Mouse (Mus musculus): ENCODE data around the gene Irf3. TPM values are rescaled to one million over a fixed set of nuclear protein-coding genes. Genes with fewer than 3 reads are reported as not detected.

Gene Irf3
- polyA plus RNA-seq, 1 experiment from 2014 or later, result 83.5 TPM

GRCm38 (mm10) chr7:44965975-44966374 lies 31.5 kb upstream of the Irf3 start:
- Histone ChIP-seq H3K9ac (ENCODE audit: low read length) (no peak overlapping the region), H3K27me3 (ENCODE audit: control insufficient read depth, insufficient read depth, low read length) (no peaks in the 10 kb centered on the region), H3K27ac (replicated peaks; ENCODE audit: low read depth, low read length) (no peak overlapping the region), H3K4me2 (ENCODE audit: low read depth, severe bottlenecking) (no peak overlapping the region), H3K36me3 (ENCODE audit: control insufficient read depth, insufficient read depth, low read length) (no peaks in the 10 kb centered on the region; the same call in 1 of the 2 replicates), H3K9me3 (ENCODE audit: control insufficient read depth, low read length) (no peaks in the 10 kb centered on the region), H3K4me3 (ENCODE audit: low read depth, low read length) (no peak overlapping the region), H3K4me1 (ENCODE audit: control insufficient read depth, insufficient read depth, low read length) (peaks cover 2% of the 10 kb centered on the region)
- WGBS, result 78% methylated on average over 7 of the region's 7 CpGs
- ATAC-seq (ENCODE audit: insufficient number of reproducible peaks, low FRiP score, low TSS enrichment, low read depth) (no peak), DNase-seq (ENCODE audit: low spot score) (no peak)

GRCm38 (mm10) chr7:44966638-44967037 lies 30.8 kb upstream of the Irf3 start:
- Histone ChIP-seq H3K4me3 (ENCODE audit: low read depth, low read length) (no peak overlapping the region), H3K36me3 (ENCODE audit: control insufficient read depth, insufficient read depth, low read length) (no peaks in the 10 kb centered on the region; the same call in 1 of the 2 replicates), H3K4me2 (ENCODE audit: low read depth, severe bottlenecking) (no peak overlapping the region), H3K9me3 (ENCODE audit: control insufficient read depth, low read length) (no peaks in the 10 kb centered on the region), H3K27me3 (ENCODE audit: control insufficient read depth, insufficient read depth, low read length) (no peaks in the 10 kb centered on the region), H3K27ac (replicated peaks; ENCODE audit: low read depth, low read length) (no peak overlapping the region), H3K4me1 (ENCODE audit: control insufficient read depth, insufficient read depth, low read length) (peaks cover 5% of the 10 kb centered on the region), H3K9ac (ENCODE audit: low read length) (no peak overlapping the region)
- DNase-seq (ENCODE audit: low spot score) (no peak), ATAC-seq (ENCODE audit: insufficient number of reproducible peaks, low FRiP score, low TSS enrichment, low read depth) (no peak)
- 76% methylated on average over 15 of the region's 15 CpGs for WGBS

GRCm38 (mm10) chr7:44970231-44970691 lies 27.2 kb upstream of the Irf3 start:
- no peaks in the 10 kb centered on the region for H3K27me3 ChIP-seq (ENCODE audit: control insufficient read depth, insufficient read depth, low read length)
- H3K4me3 ChIP-seq (ENCODE audit: low read depth, low read length), result peak overlapping the region; percentile 59
- peak overlapping the region; percentile 69 for H3K27ac ChIP-seq (replicated peaks; ENCODE audit: low read depth, low read length)
- 0% methylated on average over 36 of the region's 36 CpGs for WGBS
- peaks cover 11% of the 10 kb centered on the region for H3K4me1 ChIP-seq (ENCODE audit: control insufficient read depth, insufficient read depth, low read length)
- DNase-seq (ENCODE audit: low spot score) (peak; percentile 92), ATAC-seq (ENCODE audit: insufficient number of reproducible peaks, low FRiP score, low TSS enrichment, low read depth) (peak; percentile 96)
- H3K4me2 ChIP-seq (ENCODE audit: low read depth, severe bottlenecking), result peak overlapping the region; percentile 76
- H3K36me3 ChIP-seq (ENCODE audit: control insufficient read depth, insufficient read depth, low read length), result no peaks in the 10 kb centered on the region; the same call in 1 of the 2 replicates
- peak overlapping the region; percentile 65 for H3K9ac ChIP-seq (ENCODE audit: low read length)
- no peaks in the 10 kb centered on the region for H3K9me3 ChIP-seq (ENCODE audit: control insufficient read depth, low read length)

DNA sequence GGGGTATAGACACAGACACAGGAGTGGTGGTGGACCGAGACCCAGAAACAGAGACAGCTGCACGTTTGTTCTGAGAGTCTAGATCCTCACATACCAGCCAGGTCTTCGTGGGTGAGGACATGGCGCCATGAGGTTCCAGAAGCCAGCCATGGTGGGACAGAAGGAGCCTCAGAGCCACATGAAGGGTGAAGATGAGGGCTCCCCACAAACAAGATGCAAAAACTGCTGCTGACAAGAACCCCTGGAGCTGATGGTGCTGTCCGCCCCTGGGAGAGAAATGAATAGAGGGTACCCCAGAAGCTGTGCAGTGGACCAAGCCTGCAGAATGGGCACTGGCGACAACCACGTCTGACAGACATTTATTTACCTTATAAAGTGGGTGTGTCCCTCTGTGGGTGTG lies 26.3 kb upstream of the Irf3 start:
- H3K27me3 ChIP-seq (ENCODE audit: control insufficient read depth, insufficient read depth, low read length), result no peaks in the 10 kb centered on the region
- 80% methylated on average over 7 of the region's 7 CpGs for WGBS
- ATAC-seq (ENCODE audit: insufficient number of reproducible peaks, low FRiP score, low TSS enrichment, low read depth), result no peak
- peak overlapping the region; percentile 59 for H3K4me3 ChIP-seq (ENCODE audit: low read depth, low read length)
- no peaks in the 10 kb centered on the region for H3K9me3 ChIP-seq (ENCODE audit: control insufficient read depth, low read length)
- DNase-seq (ENCODE audit: low spot score), result no peak
- H3K36me3 ChIP-seq (ENCODE audit: control insufficient read depth, insufficient read depth, low read length), result no peaks in the 10 kb centered on the region; the same call in 1 of the 2 replicates
- no peak overlapping the region for H3K27ac ChIP-seq (replicated peaks; ENCODE audit: low read depth, low read length)
- H3K4me2 ChIP-seq (ENCODE audit: low read depth, severe bottlenecking), result peak overlapping the region; percentile 76
- H3K4me1 ChIP-seq (ENCODE audit: control insufficient read depth, insufficient read depth, low read length), result peaks cover 11% of the 10 kb centered on the region
- peak overlapping the region; percentile 65 for H3K9ac ChIP-seq (ENCODE audit: low read length)

- 48% methylated on average over 14 of the region's 14 CpGs for WGBS
- H3K4me3 ChIP-seq (ENCODE audit: low read depth, low read length), result peak overlapping the region; percentile 48
- peaks cover 20% of the 10 kb centered on the region for H3K36me3 ChIP-seq (ENCODE audit: control insufficient read depth, insufficient read depth, low read length)
- H3K9me3 ChIP-seq (ENCODE audit: control insufficient read depth, low read length), result no peaks in the 10 kb centered on the region
- H3K9ac ChIP-seq (ENCODE audit: low read length), result peak overlapping the region; percentile 68
- H3K27ac ChIP-seq (replicated peaks; ENCODE audit: low read depth, low read length), result peak overlapping the region; percentile 42; the same call in 1 of the 2 replicates
- H3K4me2 ChIP-seq (ENCODE audit: low read depth, severe bottlenecking), result peak overlapping the region; percentile 80
- DNase-seq (ENCODE audit: low spot score) (no peak), ATAC-seq (ENCODE audit: insufficient number of reproducible peaks, low FRiP score, low TSS enrichment, low read depth) (no peak)
- peaks cover 11% of the 10 kb centered on the region for H3K4me1 ChIP-seq (ENCODE audit: control insufficient read depth, insufficient read depth, low read length)
- H3K27me3 ChIP-seq (ENCODE audit: control insufficient read depth, insufficient read depth, low read length), result no peaks in the 10 kb centered on the region
Observed at GRCm38 (mm10) chr7:44973415-44974130, 23.9 kb upstream of the Irf3 start.

GRCm38 (mm10) chr7:44974383-44975116 lies 22.9 kb upstream of the Irf3 start, which contains the start of gene Cpt1c:
Gene Cpt1c, minus strand, starts transcription at chr7:44974851.
- Histone ChIP-seq H3K9me3 (ENCODE audit: control insufficient read depth, low read length) (no peaks in the 10 kb centered on the region), H3K36me3 (ENCODE audit: control insufficient read depth, insufficient read depth, low read length) (peaks cover 30% of the 10 kb centered on the region), H3K27me3 (ENCODE audit: control insufficient read depth, insufficient read depth, low read length) (no peaks in the 10 kb centered on the region), H3K4me2 (ENCODE audit: low read depth, severe bottlenecking) (peak within 1 kb of the TSS; percentile 80), H3K9ac (ENCODE audit: low read length) (peak within 1 kb of the TSS; percentile 68), H3K4me1 (ENCODE audit: control insufficient read depth, insufficient read depth, low read length) (peaks cover 11% of the 10 kb centered on the region), H3K4me3 (ENCODE audit: low read depth, low read length) (peak within 1 kb of the TSS; percentile 48), H3K27ac (replicated peaks; ENCODE audit: low read depth, low read length) (peak within 1 kb of the TSS; percentile 68)
- 2% methylated on average over 22 of the region's 22 CpGs for WGBS
- DNase-seq (ENCODE audit: low spot score) (peak; percentile 86), ATAC-seq (ENCODE audit: insufficient number of reproducible peaks, low FRiP score, low TSS enrichment, low read depth) (peak; percentile 26; the same call in 1 of the 2 replicates)

DNA sequence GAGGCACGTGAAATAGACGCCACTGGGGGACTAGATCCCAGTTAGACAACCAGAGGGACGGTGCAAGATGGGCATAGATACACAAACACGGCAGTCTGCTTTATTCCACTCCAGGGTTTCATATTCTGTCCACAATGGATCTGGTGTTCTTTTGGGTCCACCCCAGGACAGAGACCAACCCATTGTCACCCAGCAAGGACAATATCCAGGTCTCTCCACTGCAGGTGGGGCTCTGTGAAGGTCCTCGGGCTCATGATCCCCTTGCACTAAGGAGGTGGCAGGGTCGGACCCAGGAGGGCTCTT lies 22.4 kb upstream of the Irf3 start:
- no peak overlapping the region for H3K27ac ChIP-seq (replicated peaks; ENCODE audit: low read depth, low read length)
- H3K4me1 ChIP-seq (ENCODE audit: control insufficient read depth, insufficient read depth, low read length), result peaks cover 11% of the 10 kb centered on the region
- 31% methylated on average over 6 of the region's 6 CpGs for WGBS
- no peak overlapping the region for H3K4me3 ChIP-seq (ENCODE audit: low read depth, low read length)
- no peaks in the 10 kb centered on the region for H3K27me3 ChIP-seq (ENCODE audit: control insufficient read depth, insufficient read depth, low read length)
- no peak overlapping the region for H3K9ac ChIP-seq (ENCODE audit: low read length)
- peaks cover 31% of the 10 kb centered on the region for H3K36me3 ChIP-seq (ENCODE audit: control insufficient read depth, insufficient read depth, low read length)
- DNase-seq (ENCODE audit: low spot score) (no peak), ATAC-seq (ENCODE audit: insufficient number of reproducible peaks, low FRiP score, low TSS enrichment, low read depth) (no peak)
- no peaks in the 10 kb centered on the region for H3K9me3 ChIP-seq (ENCODE audit: control insufficient read depth, low read length)
- peak overlapping the region; percentile 80; the same call in 1 of the 2 replicates for H3K4me2 ChIP-seq (ENCODE audit: low read depth, severe bottlenecking)

DNA sequence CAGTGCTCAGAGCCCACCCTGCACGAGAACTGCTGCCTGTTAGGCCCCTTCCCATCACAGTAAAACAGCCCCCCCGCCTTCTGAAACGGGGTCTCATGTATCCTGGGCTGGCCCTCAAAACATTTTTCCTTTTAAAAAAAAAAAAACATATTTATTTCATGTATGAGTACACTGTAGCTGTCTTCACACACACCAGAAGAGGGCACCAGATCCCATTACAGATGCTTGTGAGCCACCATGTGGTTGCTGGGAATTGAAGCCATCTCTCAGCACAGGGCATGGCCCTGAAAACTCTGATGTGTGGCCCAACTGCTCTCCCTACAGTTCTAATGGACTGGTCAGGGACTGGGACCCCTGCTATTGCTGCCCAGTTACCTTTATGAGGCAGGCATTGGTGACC lies 19.1 kb upstream of the Irf3 start:
- peaks cover 5% of the 10 kb centered on the region for H3K4me1 ChIP-seq (ENCODE audit: control insufficient read depth, insufficient read depth, low read length)
- H3K4me2 ChIP-seq (ENCODE audit: low read depth, severe bottlenecking), result no peak overlapping the region
- H3K9me3 ChIP-seq (ENCODE audit: control insufficient read depth, low read length), result no peaks in the 10 kb centered on the region
- no peak overlapping the region for H3K4me3 ChIP-seq (ENCODE audit: low read depth, low read length)
- 95% methylated on average over 3 of the region's 3 CpGs for WGBS
- H3K27ac ChIP-seq (replicated peaks; ENCODE audit: low read depth, low read length), result no peak overlapping the region
- H3K9ac ChIP-seq (ENCODE audit: low read length), result no peak overlapping the region
- peaks cover 45% of the 10 kb centered on the region for H3K36me3 ChIP-seq (ENCODE audit: control insufficient read depth, insufficient read depth, low read length)
- no peaks in the 10 kb centered on the region for H3K27me3 ChIP-seq (ENCODE audit: control insufficient read depth, insufficient read depth, low read length)
- DNase-seq (ENCODE audit: low spot score) (no peak), ATAC-seq (ENCODE audit: insufficient number of reproducible peaks, low FRiP score, low TSS enrichment, low read depth) (no peak)

Data from limb, embryonic 11.5 days (tissue).